Mouse (Mus musculus): ENCODE results near the gene Dhrs7c. TPM values are rescaled to one million over a fixed set of nuclear protein-coding genes. Genes with fewer than 3 reads are reported as not detected.

Gene Dhrs7c
- total RNA-seq (2021) = not detected
- long read RNA-seq, experiment 1 = 0 reads
- long read RNA-seq, experiment 2 = 0 reads

GRCm38 (mm10) chr11:67797931-67798330 is at the start of gene Dhrs7c:
TSS of gene Dhrs7c (plus strand) at chr11:67798187.
- DNase-seq (ENCODE audit: low spot score in 2 of 2) = no peak

GRCm38 (mm10) chr11:67756287-67756686 is 41.7 kb upstream of the Dhrs7c start:
- DNase-seq (ENCODE audit: low spot score in 2 of 2) = no peak

- DNase-seq (ENCODE audit: low spot score in 2 of 2) = no peak
These were observed 40.4 kb upstream of the Dhrs7c start for GRCm38 (mm10) chr11:67757373-67758167.

- DNase-seq (ENCODE audit: low spot score in 2 of 2) = no peak
These were observed 26.9 kb upstream of the Dhrs7c start, which contains the start of gene Glp2r for GRCm38 (mm10) chr11:67771053-67771452. TSS of gene Glp2r (minus strand) at chr11:67771153.

- no peak for DNase-seq (ENCODE audit: low spot score in 2 of 2)
These were observed 26.3 kb upstream of the Dhrs7c start for GRCm38 (mm10) chr11:67771691-67772090.

- peak; percentile 61 to 66 for DNase-seq (ENCODE audit: low spot score in 2 of 2)
These were observed 25.4 kb upstream of the Dhrs7c start for GRCm38 (mm10) chr11:67772577-67772976.

GRCm38 (mm10) chr11:67774379-67774778 is 23.6 kb upstream of the Dhrs7c start, which contains the start of gene Gsg1l2:
TSS of gene Gsg1l2 (plus strand) at chr11:67774608.
- DNase-seq (ENCODE audit: low spot score in 2 of 2) = no peak

GRCm38 (mm10) chr11:67790182-67790581 is 7.8 kb upstream of the Dhrs7c start:
- no peak for DNase-seq (ENCODE audit: low spot score in 2 of 2)

- DNase-seq (ENCODE audit: low spot score in 2 of 2) = no peak
These were observed 2.2 kb downstream of the Dhrs7c start for GRCm38 (mm10) chr11:67800130-67800723.

- no peak for DNase-seq (ENCODE audit: low spot score in 2 of 2)
These were observed 3.2 kb downstream of the Dhrs7c start for GRCm38 (mm10) chr11:67801169-67801568.

GRCm38 (mm10) chr11:67805538-67805937 is 7.6 kb downstream of the Dhrs7c start:
- no peak for DNase-seq (ENCODE audit: low spot score in 2 of 2)

GRCm38 (mm10) chr11:67806832-67807597 is 9.0 kb downstream of the Dhrs7c start:
- no peak for DNase-seq (ENCODE audit: low spot score in 2 of 2)

- DNase-seq (ENCODE audit: low spot score in 2 of 2) = peak; percentile 16 to 24
These were observed 10.1 kb downstream of the Dhrs7c start for GRCm38 (mm10) chr11:67808051-67808450.

- peak; percentile 22 to 39 for DNase-seq (ENCODE audit: low spot score in 2 of 2)
These were observed 13.5 kb downstream of the Dhrs7c start for GRCm38 (mm10) chr11:67811535-67811934.

- peak; percentile 31 to 62 for DNase-seq (ENCODE audit: low spot score in 2 of 2)
These were observed 21.6 kb downstream of the Dhrs7c start for GRCm38 (mm10) chr11:67819604-67820003.

GRCm38 (mm10) chr11:67820221-67820620 is 22.2 kb downstream of the Dhrs7c start:
- DNase-seq (ENCODE audit: low spot score in 2 of 2) = peak; percentile 44 to 47

- DNase-seq (ENCODE audit: low spot score in 2 of 2) = peak; percentile 39 to 56
These were observed 23.6 kb downstream of the Dhrs7c start for GRCm38 (mm10) chr11:67821560-67821959.

- no peak for DNase-seq (ENCODE audit: low spot score in 2 of 2)
These were observed 30.5 kb downstream of the Dhrs7c start for GRCm38 (mm10) chr11:67828360-67829059.

- DNase-seq (ENCODE audit: low spot score in 2 of 2) = no peak
These were observed 31.5 kb downstream of the Dhrs7c start for GRCm38 (mm10) chr11:67829530-67829929.

GRCm38 (mm10) chr11:67831820-67832219 is 33.8 kb downstream of the Dhrs7c start:
- no peak for DNase-seq (ENCODE audit: low spot score in 2 of 2)

Measured in left cerebral cortex, adult 18-20 months (tissue).